Mouse (Mus musculus) CH12.LX (cell line): Measurements from ENCODE around the gene E130309D02Rik. TPM values are rescaled to one million over a fixed set of nuclear protein-coding genes. Genes with fewer than 3 reads are reported as not detected.

Source experiments
- DNase-seq: peaks from one replicate; pipeline ENCODE4 v3.0.0-alpha.2; 2013; ENCODE audit errors: extremely low read depth
- H3K27ac ChIP-seq: 2 replicates; pipeline ENCODE4 v1.5.1; 2012; ENCODE audit warnings: low read depth, mild to moderate bottlenecking, control low read depth, moderate library complexity; ENCODE audit not compliant: insufficient read depth
- H3K27me3 ChIP-seq: replicated peaks from 2 replicates; pipeline ENCODE3; 2012; ENCODE audit warnings: inconsistent platforms
- H3K36me3 ChIP-seq, 2 experiments: replicated peaks in 1 of 2; 2 replicates each; pipeline versions ENCODE3 to v1.6.1; 2012; ENCODE audit warnings: inconsistent platforms in 1 of 2, low read length in 1 of 2, mild to moderate bottlenecking in 1 of 2, mixed read lengths in 1 of 2, moderate library complexity in 1 of 2; ENCODE audit not compliant: control insufficient read depth in 1 of 2, insufficient read depth in 1 of 2
- H3K4me1 ChIP-seq, 2 experiments: 2 replicates each; pipeline ENCODE4 v1.6.1; 2012; ENCODE audit warnings: inconsistent platforms in 1 of 2, moderate library complexity in 1 of 2; ENCODE audit not compliant: insufficient read depth in 2 of 2, control insufficient read depth in 1 of 2
- H3K4me2 ChIP-seq: 2 replicates; pipeline ENCODE4 v1.6.1; 2012; ENCODE audit warnings: low read depth, mild to moderate bottlenecking, control low read depth; ENCODE audit not compliant: poor library complexity, insufficient read depth, severe bottlenecking
- H3K4me3 ChIP-seq, 3 experiments: fragments of 150-350 bp in 1 of 3; sonication (generic) in 1 of 3; replicated peaks in 1 of 3; 2 replicates each; pipeline versions ENCODE3 to v1.5.1; 2011 to 2012; ENCODE audit warnings: low read depth in 2 of 3, low read length in 2 of 3, mild to moderate bottlenecking in 2 of 3, moderate library complexity in 2 of 3, control low read depth in 1 of 3, improper control_type of control experiment in 1 of 3, inconsistent platforms in 1 of 3, mixed read lengths in 1 of 3; ENCODE audit not compliant: poor library complexity in 1 of 3
- H3K79me2 ChIP-seq: replicated peaks from 2 replicates; pipeline ENCODE4 v1.6.1; 2012; ENCODE audit warnings: mild to moderate bottlenecking, moderate library complexity; ENCODE audit not compliant: control insufficient read depth, poor library complexity, insufficient read depth, severe bottlenecking; ENCODE audit errors: extremely low read depth
- H3K9ac ChIP-seq: 2 replicates; pipeline ENCODE4 v1.6.1; 2012; ENCODE audit warnings: low read depth, mild to moderate bottlenecking, control low read depth, moderate library complexity; ENCODE audit not compliant: insufficient read depth
- H3K9me3 ChIP-seq: replicated peaks from 2 replicates; pipeline ENCODE3; 2012; ENCODE audit warnings: low read length, inconsistent platforms, mixed read lengths
- CHD2 ChIP-seq: IDR thresholded peaks from 2 replicates; pipeline ENCODE4 v1.6.1; 2011; ENCODE audit warnings: low read length, improper control_type of control experiment
- CTCF ChIP-seq, 2 experiments: IDR thresholded peaks in 1 of 2; conservative IDR thresholded peaks in 1 of 2; 2 replicates each; pipeline ENCODE4 v1.5.1; 2011 to 2012; ENCODE audit warnings: low read depth in 2 of 2, low read length in 2 of 2, improper control_type of control experiment in 1 of 2, inconsistent platforms in 1 of 2, mild to moderate bottlenecking in 1 of 2, moderate library complexity in 1 of 2
- ELF1 ChIP-seq: IDR thresholded peaks from 2 replicates; pipeline ENCODE4 v1.6.1; 2014; ENCODE audit warnings: low read depth, mild to moderate bottlenecking, inconsistent platforms, low read length, improper control_type of control experiment
- IRF4 ChIP-seq: IDR thresholded peaks from 2 replicates; pipeline ENCODE4 v1.6.1; 2014; ENCODE audit warnings: low read depth, mild to moderate bottlenecking, inconsistent platforms, low read length, improper control_type of control experiment
- JUND ChIP-seq: conservative IDR thresholded peaks from 2 replicates; pipeline ENCODE4 v1.6.1; 2011; ENCODE audit warnings: low read depth, low read length, improper control_type of control experiment
- MAZ ChIP-seq: IDR thresholded peaks from 2 replicates; pipeline ENCODE4 v1.6.1; 2012; ENCODE audit warnings: low read depth, mild to moderate bottlenecking, inconsistent platforms, low read length, improper control_type of control experiment, moderate library complexity
- MEF2A ChIP-seq: IDR thresholded peaks from 2 replicates; pipeline ENCODE4 v1.6.1; 2014; ENCODE audit warnings: low read depth, mild to moderate bottlenecking, inconsistent platforms, low read length, improper control_type of control experiment, borderline replicate concordance
- POLR2AphosphoS2 ChIP-seq: IDR thresholded peaks from 2 replicates; pipeline ENCODE4 v1.6.1; 2011; ENCODE audit warnings: low read depth, low read length, improper control_type of control experiment
- RAD21 ChIP-seq: IDR thresholded peaks from 2 replicates; pipeline ENCODE4 v1.6.1; 2011; ENCODE audit warnings: low read depth, mild to moderate bottlenecking, low read length, improper control_type of control experiment, moderate library complexity
- UBTF ChIP-seq: IDR thresholded peaks from 2 replicates; pipeline ENCODE4 v1.6.1; 2012; ENCODE audit warnings: low read depth, mild to moderate bottlenecking, inconsistent platforms, low read length, improper control_type of control experiment, moderate library complexity
- ZKSCAN1 ChIP-seq: IDR thresholded peaks from 2 replicates; pipeline ENCODE4 v1.6.1; 2012; ENCODE audit warnings: low read depth, inconsistent platforms, low read length, improper control_type of control experiment, borderline replicate concordance
- dilution Hi-C: fragments of 300-500 bp; cut with MboI; formaldehyde crosslinking; loops from 2 replicates; pipeline ENCODE4 v1.14.3; 2020; ENCODE audit warnings: low sequenced_read_pairs; ENCODE audit not compliant: extremely low pct_unique_long_range_greater_than_20kb, extremely low pct_ligation_motif_present
- in situ Hi-C: fragments of 300-500 bp; cut with MboI; formaldehyde crosslinking; loops from 3 replicates; pipeline ENCODE4 v1.14.3; 2019; ENCODE audit warnings: low sequenced_read_pairs, low pct_ligation_motif_present, low pct_unique_long_range_greater_than_20kb, mixed read lengths
- polyA plus RNA-seq: library from polyadenylated mRNA; unstranded; fragments of >175 nt; gene quantifications from 2 replicates; pipeline ENCODE4 v1.2.1, GENCODE M21; 2012; ENCODE audit warnings: low read depth; ENCODE audit not compliant: insufficient read length
- total RNA-seq, 2 experiments: library from RNA; depleted of rRNA; stranded (reverse); fragments of 300-350 nt in 1 of 2; fragments of >200 nt in 1 of 2; gene quantifications; 2 replicates each; pipeline ENCODE4 v1.2.3; 2012 to 2014

The E130309D02Rik gene
- total and polyA plus RNA-seq, 3 experiments = 23.7 to 63.7 (median 32.7) TPM

- Histone ChIP-seq H3K4me2 (peak overlapping the region; percentile 83), H3K4me3 (peak overlapping the region in 1 of 3 experiments; percentile 20), H3K9me3 (peaks cover 6% of the 10 kb centered on the region), H3K79me2 (no peaks in the 10 kb centered on the region), H3K27ac (no peak overlapping the region), H3K4me1 (no peaks in the 10 kb centered on the region), H3K27me3 (peaks cover 68% of the 10 kb centered on the region), H3K36me3 (no peaks in the 10 kb centered on the region), H3K9ac (no peak overlapping the region)
- no peak for DNase-seq
- dilution Hi-C loops = no loop called here
- no peak for TF ChIP-seq ZKSCAN1
- TF ChIP-seq CHD2 = no peak
- TF ChIP-seq MEF2A = no peak
- TF ChIP-seq JUND = no peak
- TF ChIP-seq IRF4 = no peak
- TF ChIP-seq MAZ = no peak
- in situ Hi-C loops = no loop called here
These were observed 48.8 kb upstream of the E130309D02Rik start for GRCm38 (mm10) chr5:143363678-143364615.

DNA sequence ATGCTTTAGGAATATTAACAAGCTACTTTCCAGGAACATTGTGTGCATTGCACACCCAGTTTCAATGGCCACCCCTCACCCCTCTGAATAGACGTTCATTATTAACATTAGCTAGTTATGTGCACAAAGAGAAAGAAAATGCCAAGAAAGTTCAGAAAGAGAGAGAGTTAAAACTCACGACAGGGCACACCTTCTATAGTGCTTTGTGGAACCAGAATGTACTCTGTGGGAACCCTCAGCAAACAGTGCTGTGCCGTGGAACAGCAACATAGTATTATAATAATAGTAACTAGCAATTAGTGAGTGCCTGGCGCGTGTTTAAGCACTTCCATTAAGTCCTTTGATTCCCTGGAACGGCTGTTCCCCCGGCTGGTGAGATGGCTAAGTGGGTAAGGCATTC is 46.3 kb upstream of the E130309D02Rik start:
- in situ Hi-C loops (no loop called here), dilution Hi-C loops (no loop called here)
- Histone ChIP-seq H3K4me3 (no peak overlapping the region), H3K27me3 (peaks cover 61% of the 10 kb centered on the region), H3K36me3 (no peaks in the 10 kb centered on the region), H3K4me1 (peaks cover 0 to 5% of the 10 kb centered on the region in 2 experiments; a peak in 2 of 4 replicates), H3K9ac (no peak overlapping the region), H3K27ac (no peak overlapping the region), H3K4me2 (no peak overlapping the region), H3K9me3 (peaks cover 6% of the 10 kb centered on the region), H3K79me2 (no peaks in the 10 kb centered on the region)
- TF ChIP-seq ELF1 (no peak), CHD2 (no peak)
- no peak for DNase-seq

DNA sequence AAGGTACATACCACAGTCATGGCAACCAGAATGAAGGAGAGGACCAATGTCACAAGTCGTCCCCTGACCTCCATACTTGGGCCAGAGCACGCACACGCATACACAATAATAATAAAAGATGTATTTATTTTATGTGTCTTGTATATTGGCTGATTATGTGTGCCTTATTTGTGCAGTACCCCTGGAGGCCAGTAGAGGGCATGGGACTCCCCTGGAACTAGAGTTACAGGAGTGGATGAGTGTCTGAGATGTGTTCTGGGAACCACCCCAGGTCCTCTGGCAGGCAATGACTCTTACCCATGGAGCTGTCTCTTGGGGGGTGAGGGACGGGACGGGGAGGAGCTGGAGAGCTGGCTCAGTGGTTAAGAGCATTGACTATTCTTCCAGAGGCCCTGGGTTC is 44.8 kb upstream of the E130309D02Rik start:
- peaks cover 53% of the 10 kb centered on the region for H3K27me3 ChIP-seq
- no peak overlapping the region for H3K4me2 ChIP-seq
- no peak overlapping the region for H3K27ac ChIP-seq
- H3K36me3 ChIP-seq = no peaks in the 10 kb centered on the region
- no peak for TF ChIP-seq UBTF
- TF ChIP-seq POLR2AphosphoS2 = no peak
- TF ChIP-seq RAD21 = peak; percentile 16
- peak; percentile 59 to 60 for TF ChIP-seq CTCF (conservative IDR thresholded peaks at IDR 0.05 in 1 of 2, IDR thresholded peaks at IDR 0.05 in 1 of 2; ENCODE audit: low read depth in 2 of 2, low read length in 2 of 2)
- peaks cover 6% of the 10 kb centered on the region for H3K9me3 ChIP-seq
- H3K79me2 ChIP-seq = no peaks in the 10 kb centered on the region
- DNase-seq = peak; percentile 40
- dilution Hi-C loops = no loop called here
- H3K4me1 ChIP-seq = peaks cover 0 to 6% of the 10 kb centered on the region in 2 experiments; a peak in 2 of 4 replicates
- H3K4me3 ChIP-seq = no peak overlapping the region
- in situ Hi-C loops = no loop called here
- no peak overlapping the region for H3K9ac ChIP-seq
